Mouse (Mus musculus) E14TG2a.4 (cell line): Measurements from ENCODE around the gene Zfp958.

Source experiments
- CTCF ChIP-seq: conservative IDR thresholded peaks from 2 replicates; pipeline ENCODE4 v1.5.1; 2014; ENCODE audit warnings: low read length
- POU5F1 ChIP-seq: IDR thresholded peaks from 2 replicates; pipeline ENCODE4 v1.6.1; 2014; ENCODE audit warnings: low read length, borderline replicate concordance

DNA sequence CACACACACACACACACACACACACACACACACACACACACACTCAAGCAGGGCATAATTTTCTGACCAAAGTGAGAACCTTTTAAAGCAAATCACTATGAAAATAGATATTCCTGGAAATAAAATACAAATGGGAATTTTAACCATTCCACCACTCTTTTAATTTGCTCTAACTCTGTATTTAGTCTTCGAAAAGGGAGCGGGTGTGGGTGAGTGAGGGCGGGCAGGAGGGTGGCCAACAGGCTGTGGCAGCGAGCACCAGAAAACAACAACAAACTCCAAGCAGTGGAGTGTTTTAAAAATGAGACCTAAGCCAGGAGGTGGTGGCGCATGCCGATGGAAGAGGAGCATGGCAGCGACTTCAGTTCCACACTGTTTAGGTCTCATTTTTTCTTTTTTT, 43.6 kb downstream of the Zfp958 start:
- TF ChIP-seq CTCF (no peak), POU5F1 (no peak)
